Mouse (Mus musculus) cortical plate, adult 2 months (tissue): ENCODE data around the gene 1700080O16Rik.

ENCODE experiments used
- CTCF ChIP-seq: fragments of 200-500 bp; IDR thresholded peaks from 2 replicates; pipeline ENCODE4 v1.5.1; 2011; ENCODE audit warnings: mild to moderate bottlenecking, control low read depth, low read length; ENCODE audit not compliant: insufficient read depth; ENCODE audit errors: extremely low read depth
- POLR2A ChIP-seq: fragments of 200-500 bp; IDR thresholded peaks from 2 replicates; pipeline ENCODE4 v1.6.1; 2011; ENCODE audit warnings: mild to moderate bottlenecking, low read length, control low read depth; ENCODE audit not compliant: insufficient read depth; ENCODE audit errors: extremely low read depth

DNA sequence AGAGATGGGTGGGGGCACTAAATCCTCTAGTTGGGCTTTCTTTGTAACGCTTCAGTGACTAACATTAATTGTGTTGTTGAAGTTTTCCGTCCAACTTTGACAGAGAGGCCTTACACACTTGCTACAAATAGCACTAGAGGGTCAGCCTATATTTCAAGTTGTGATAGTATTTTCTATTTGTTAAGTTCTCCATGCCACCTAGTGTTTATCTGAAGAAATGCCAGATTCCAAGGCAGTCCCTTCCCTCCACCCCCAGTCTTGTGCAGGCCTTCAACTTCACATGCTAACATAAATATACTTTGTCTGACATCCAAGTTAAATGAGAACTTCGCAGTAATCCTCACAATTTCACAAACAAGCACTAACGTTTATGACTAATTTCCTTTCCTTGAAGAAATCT, 26.9 kb upstream of the 1700080O16Rik start:
- TF ChIP-seq CTCF (no peak), POLR2A (no peak)
